Mouse (Mus musculus) hindbrain, embryonic 14.5 days (tissue): ENCODE measurements at regions not wholly inside any gene's neighbourhood (a gene's known extent, or its start where the extent isn't known, plus 50 kb on each side); places are given as distances from the start of the nearest gene placed in this dataset.
A peak's percentile ranks its signal among the peaks of the same experiment; 100 is the strongest.

Experiments used
- ATAC-seq: fragments of 200-750 bp; cut with Nextera tagmentation; 2 replicates; pipeline ENCODE4 v1.8.0; 2017; ENCODE audit warnings: moderate number of reproducible peaks, mild to moderate bottlenecking, moderate TSS enrichment, moderate library complexity; ENCODE audit not compliant: low FRiP score
- DNase-seq: peaks from one replicate; pipeline ENCODE4 v3.0.0-alpha.2; 2015; ENCODE audit warnings: low spot score
- H3K27ac ChIP-seq: fragments of 300-500 bp; sonication (generic); 2 replicates; pipeline ENCODE4 v1.5.1; 2014; ENCODE audit warnings: mild to moderate bottlenecking, moderate library complexity
- H3K27me3 ChIP-seq: fragments of 300-500 bp; sonication (generic); 2 replicates; pipeline ENCODE4 v1.6.1; 2014; ENCODE audit warnings: mild to moderate bottlenecking, low read length, mixed read lengths; ENCODE audit not compliant: control insufficient read depth, insufficient read depth
- H3K36me3 ChIP-seq: fragments of 300-500 bp; sonication (generic); replicated peaks from 2 replicates; pipeline ENCODE4 v1.6.1; 2014; ENCODE audit not compliant: control insufficient read depth, insufficient read depth
- H3K4me1 ChIP-seq: fragments of 300-500 bp; sonication (generic); replicated peaks from 2 replicates; pipeline ENCODE4 v1.6.1; 2014; ENCODE audit warnings: antibody characterized with exemption, low read length, mixed read lengths; ENCODE audit not compliant: control insufficient read depth, insufficient read depth
- H3K4me2 ChIP-seq: fragments of 300-500 bp; sonication (generic); replicated peaks from 2 replicates; pipeline ENCODE4 v1.6.1; 2014; ENCODE audit warnings: mild to moderate bottlenecking, moderate library complexity
- H3K4me3 ChIP-seq: fragments of 300-500 bp; sonication (generic); replicated peaks from 2 replicates; pipeline ENCODE4 v1.5.1; 2014; ENCODE audit warnings: mild to moderate bottlenecking, low read length
- H3K9ac ChIP-seq: fragments of 300-500 bp; sonication (generic); 2 replicates; pipeline ENCODE4 v1.6.1; 2014
- H3K9me3 ChIP-seq: fragments of 300-500 bp; sonication (generic); 2 replicates; pipeline ENCODE4 v1.6.1; 2016; ENCODE audit warnings: low read length; ENCODE audit not compliant: control insufficient read depth
- WGBS: fragments of 180-500 bp; shearing (Covaris S2); extraction: QIAGEN DNeasy Blood & Tissue Kit; methylation state at CpG from one replicate; pipeline ENCODE4 v1.1.7; 2014; 5-methylcytosine and 5-hydroxymethylcytosine counted together

DNA sequence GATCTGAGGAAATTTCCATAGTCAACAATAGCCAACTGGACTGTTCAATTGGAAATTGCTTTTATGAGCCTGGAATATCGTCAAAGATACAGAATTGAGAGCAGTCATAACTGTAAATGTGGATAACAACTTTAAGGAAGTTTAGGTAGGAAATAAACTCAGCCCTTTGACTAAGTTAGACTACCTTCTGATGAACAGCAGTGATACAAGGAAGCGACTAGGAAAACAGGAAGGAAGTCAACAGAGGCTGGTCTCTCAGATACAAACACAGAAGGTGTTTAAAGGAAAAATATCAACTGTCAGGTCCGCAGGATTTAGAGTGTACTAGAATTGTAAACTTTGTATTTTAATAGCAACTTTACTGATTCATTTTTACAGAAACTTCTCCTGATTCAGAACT is 721.1 kb downstream of the Kcna4 start:
- no peaks in the 10 kb centered on the region for H3K36me3 ChIP-seq
- H3K27me3 ChIP-seq, result no peaks in the 10 kb centered on the region
- no peak for DNase-seq
- no peaks in the 10 kb centered on the region for H3K4me1 ChIP-seq
- no peaks in the 10 kb centered on the region for H3K9me3 ChIP-seq
- no peak for ATAC-seq
- no peak overlapping the region for H3K9ac ChIP-seq
- no peak overlapping the region for H3K27ac ChIP-seq
- H3K4me3 ChIP-seq, result no peak overlapping the region
- 85% methylated on average over 3 of the region's 3 CpGs for WGBS
- no peak overlapping the region for H3K4me2 ChIP-seq

DNA sequence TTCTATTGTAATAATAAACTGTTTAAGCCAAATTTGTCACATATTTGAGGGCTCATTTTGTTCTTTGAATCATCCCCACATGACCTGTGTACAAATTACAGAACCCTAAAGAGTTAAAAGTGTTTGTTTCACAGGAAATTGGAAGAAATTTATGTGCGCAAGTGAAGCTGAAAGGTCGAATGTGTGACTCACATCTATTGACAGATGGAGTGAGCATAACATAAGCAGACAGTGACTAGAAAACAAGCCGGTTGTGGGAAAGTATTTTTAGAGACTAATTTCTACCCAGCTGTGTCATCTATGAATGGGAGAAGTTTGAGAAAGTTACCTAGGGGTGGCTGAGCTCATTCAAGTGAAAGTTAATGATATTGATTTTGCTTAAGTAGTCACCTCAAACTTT is 732.8 kb downstream of the Kcna4 start:
- Histone ChIP-seq H3K4me3 (no peak overlapping the region), H3K9me3 (no peaks in the 10 kb centered on the region), H3K36me3 (no peaks in the 10 kb centered on the region), H3K4me2 (no peak overlapping the region), H3K4me1 (no peaks in the 10 kb centered on the region), H3K27me3 (no peaks in the 10 kb centered on the region), H3K27ac (no peak overlapping the region), H3K9ac (no peak overlapping the region)
- 72% methylated on average over 3 of the region's 3 CpGs for WGBS
- DNase-seq (no peak), ATAC-seq (no peak)

GRCm38 (mm10) chr2:108030657-108031056 is 740.2 kb downstream of the Kcna4 start:
- DNase-seq (no peak), ATAC-seq (no peak)
- Histone ChIP-seq H3K27me3 (no peaks in the 10 kb centered on the region), H3K4me2 (no peak overlapping the region), H3K9me3 (no peaks in the 10 kb centered on the region), H3K4me1 (peaks cover 7% of the 10 kb centered on the region), H3K36me3 (no peaks in the 10 kb centered on the region), H3K4me3 (no peak overlapping the region), H3K27ac (no peak overlapping the region), H3K9ac (no peak overlapping the region)
- 97% methylated on average over 2 of the region's 2 CpGs for WGBS

GRCm38 (mm10) chr2:108032301-108033013 is 742.0 kb downstream of the Kcna4 start:
- no peak for ATAC-seq
- no peak for DNase-seq
- H3K9me3 ChIP-seq, result no peaks in the 10 kb centered on the region
- no peak overlapping the region for H3K9ac ChIP-seq
- no peaks in the 10 kb centered on the region for H3K27me3 ChIP-seq
- WGBS, result 54% methylated on average over 3 of the region's 3 CpGs
- H3K4me3 ChIP-seq, result no peak overlapping the region
- H3K4me1 ChIP-seq, result peaks cover 7% of the 10 kb centered on the region
- no peaks in the 10 kb centered on the region for H3K36me3 ChIP-seq
- no peak overlapping the region for H3K27ac ChIP-seq
- no peak overlapping the region for H3K4me2 ChIP-seq

- ATAC-seq, result peak; percentile 57; the same call in 1 of the 2 replicates
- peaks cover 7% of the 10 kb centered on the region for H3K4me1 ChIP-seq
- H3K27me3 ChIP-seq, result no peaks in the 10 kb centered on the region
- no peak overlapping the region for H3K4me3 ChIP-seq
- H3K36me3 ChIP-seq, result no peaks in the 10 kb centered on the region
- no peaks in the 10 kb centered on the region for H3K9me3 ChIP-seq
- no peak overlapping the region for H3K27ac ChIP-seq
- 0 out of 2 replicates have a peak overlapping the region, but pooled peaks have one; percentile 4 for H3K9ac ChIP-seq
- H3K4me2 ChIP-seq, result no peak overlapping the region
- no peak for DNase-seq
- 36% methylated on average over 8 of the region's 8 CpGs for WGBS
Observed at GRCm38 (mm10) chr2:108033328-108034182, 743.1 kb downstream of the Kcna4 start.

DNA sequence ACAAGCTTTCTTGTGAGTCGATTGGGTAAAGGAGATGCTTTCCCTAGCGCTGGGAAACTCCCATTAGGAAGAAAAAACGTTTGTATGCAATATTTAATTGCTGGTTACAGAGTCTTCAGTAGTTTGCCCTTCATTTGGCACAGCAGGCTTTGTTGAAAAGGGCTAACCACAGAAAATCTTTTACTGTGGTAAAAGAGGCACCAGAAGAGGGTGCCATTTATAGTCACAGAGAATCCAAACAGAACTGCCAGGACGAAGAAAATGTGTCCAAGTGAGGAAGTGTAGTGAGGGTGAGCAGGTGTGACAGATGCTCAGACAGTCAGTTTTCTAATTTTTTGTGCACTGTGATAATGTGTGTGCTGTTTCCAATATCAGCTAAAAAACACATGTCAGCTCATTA is 744.4 kb downstream of the Kcna4 start:
- no peak for ATAC-seq
- WGBS, result 38% methylated on average over 4 of the region's 4 CpGs
- DNase-seq, result no peak

GRCm38 (mm10) chr2:108042086-108042485 is 751.6 kb downstream of the Kcna4 start:
- no peak for DNase-seq
- no peaks in the 10 kb centered on the region for H3K36me3 ChIP-seq
- no peak overlapping the region for H3K4me3 ChIP-seq
- no peak overlapping the region for H3K4me2 ChIP-seq
- no peaks in the 10 kb centered on the region for H3K4me1 ChIP-seq
- H3K9me3 ChIP-seq, result no peaks in the 10 kb centered on the region
- no peak overlapping the region for H3K27ac ChIP-seq
- no peak overlapping the region for H3K9ac ChIP-seq
- no peak for ATAC-seq
- WGBS, result 66% methylated on average over 2 of the region's 2 CpGs
- no peaks in the 10 kb centered on the region for H3K27me3 ChIP-seq

More for the DNA sequence above, 744.4 kb downstream of the Kcna4 start:
- peaks cover 7% of the 10 kb centered on the region for H3K4me1 ChIP-seq
- no peaks in the 10 kb centered on the region for H3K9me3 ChIP-seq
- no peak overlapping the region for H3K27ac ChIP-seq
- no peak overlapping the region for H3K4me3 ChIP-seq
- no peaks in the 10 kb centered on the region for H3K36me3 ChIP-seq
- no peak overlapping the region for H3K9ac ChIP-seq
- H3K27me3 ChIP-seq, result no peaks in the 10 kb centered on the region
- no peak overlapping the region for H3K4me2 ChIP-seq

DNA sequence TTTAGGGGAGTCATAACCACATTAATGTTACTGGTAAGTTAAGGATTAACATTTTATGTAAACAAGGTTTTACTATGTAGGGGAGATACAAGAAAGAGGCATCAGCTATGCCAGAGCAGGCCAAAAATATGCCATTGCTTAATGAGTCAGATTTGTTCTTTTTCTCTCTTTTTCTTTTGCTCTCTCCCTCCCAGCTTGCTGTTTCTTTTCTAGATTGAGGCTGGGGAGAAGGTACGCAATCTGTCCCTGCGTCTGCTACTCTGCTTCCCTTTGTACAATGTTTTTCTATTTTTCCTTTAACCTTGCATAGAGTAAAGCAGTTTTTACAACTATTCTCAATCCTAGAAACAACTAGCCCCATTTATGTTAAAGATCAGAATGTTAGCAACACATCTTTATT is 754.4 kb downstream of the Kcna4 start:
- 93% methylated on average over 2 of the region's 2 CpGs for WGBS
- no peak overlapping the region for H3K4me3 ChIP-seq
- no peak overlapping the region for H3K9ac ChIP-seq
- H3K4me1 ChIP-seq, result no peaks in the 10 kb centered on the region
- H3K36me3 ChIP-seq, result no peaks in the 10 kb centered on the region
- no peak overlapping the region for H3K4me2 ChIP-seq
- ATAC-seq (no peak), DNase-seq (no peak)
- H3K27me3 ChIP-seq, result no peaks in the 10 kb centered on the region
- no peaks in the 10 kb centered on the region for H3K9me3 ChIP-seq
- H3K27ac ChIP-seq, result no peak overlapping the region

DNA sequence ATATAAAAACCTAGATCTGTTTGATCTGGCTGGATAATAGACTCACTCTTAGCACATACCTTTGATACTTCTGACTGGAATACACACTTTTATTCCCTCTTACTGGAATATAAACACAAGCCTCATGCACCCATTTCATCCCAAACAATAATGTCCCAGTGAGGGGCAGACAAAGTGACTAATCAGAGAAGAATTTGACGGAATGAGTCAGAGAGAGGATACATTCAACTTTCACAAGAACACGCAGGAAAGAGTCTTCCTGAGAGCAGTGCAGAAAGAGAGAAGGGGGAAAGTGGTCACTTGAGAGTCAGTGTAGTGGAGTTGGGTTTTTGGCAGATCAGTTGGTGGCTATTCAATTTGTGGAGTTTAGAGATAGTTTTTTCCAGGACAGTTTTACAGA is 755.6 kb downstream of the Kcna4 start:
- H3K4me3 ChIP-seq, result no peak overlapping the region
- ATAC-seq, result no peak
- H3K4me2 ChIP-seq, result no peak overlapping the region
- no peak overlapping the region for H3K27ac ChIP-seq
- DNase-seq, result no peak
- H3K27me3 ChIP-seq, result no peaks in the 10 kb centered on the region
- no peaks in the 10 kb centered on the region for H3K36me3 ChIP-seq
- no peaks in the 10 kb centered on the region for H3K4me1 ChIP-seq
- 95% methylated on average over 2 of the region's 2 CpGs for WGBS
- no peak overlapping the region for H3K9ac ChIP-seq
- no peaks in the 10 kb centered on the region for H3K9me3 ChIP-seq
